Mouse (Mus musculus) naive thymus-derived CD4-positive, alpha-beta T cell, adult 2 months (primary cell): ENCODE measurements around the gene Aicda.

Experiments
- DNase-seq: peaks from one replicate; pipeline ENCODE4 v3.0.0-alpha.2; 2011; ENCODE audit warnings: low read depth

The Aicda gene

DNA sequence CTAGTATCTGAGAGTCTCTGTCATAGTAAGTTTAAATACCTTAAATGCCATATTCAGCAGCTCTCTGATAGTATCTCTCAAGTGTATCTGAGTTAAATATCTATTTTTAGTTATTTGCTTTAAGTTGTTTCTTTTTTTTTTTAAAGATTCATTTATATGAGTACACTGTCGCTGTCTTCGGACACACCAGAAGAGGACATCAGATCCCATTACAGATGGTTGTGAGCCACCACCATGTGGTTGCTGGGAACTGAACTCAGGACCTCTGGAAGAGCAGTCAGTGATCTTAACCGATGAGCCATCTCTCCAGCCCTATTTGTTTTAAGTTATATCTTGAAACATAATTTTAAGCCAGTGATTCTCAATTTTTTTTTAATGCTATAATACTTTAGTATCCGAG, 47.4 kb downstream of the Aicda start:
- DNase-seq = no peak

DNA sequence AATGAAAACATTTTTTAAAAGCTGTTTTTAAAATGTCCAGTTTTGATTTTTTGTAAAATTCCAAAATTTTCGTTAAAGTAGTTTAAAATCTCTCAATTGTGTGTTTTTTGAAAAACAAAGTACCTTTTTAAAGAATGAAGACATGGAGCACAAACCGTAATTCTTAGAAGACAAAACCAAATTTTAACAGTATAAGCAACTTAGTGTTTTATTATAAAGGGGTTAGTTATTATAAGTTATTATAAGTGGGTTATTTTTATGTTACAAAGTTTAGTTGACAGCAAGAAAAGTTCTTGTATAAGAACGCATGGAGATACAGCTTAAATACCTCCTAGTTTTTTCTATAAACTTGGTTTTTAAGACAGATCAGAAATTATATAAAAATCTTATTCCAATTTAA, 48.0 kb downstream of the Aicda start:
- no peak for DNase-seq

DNA sequence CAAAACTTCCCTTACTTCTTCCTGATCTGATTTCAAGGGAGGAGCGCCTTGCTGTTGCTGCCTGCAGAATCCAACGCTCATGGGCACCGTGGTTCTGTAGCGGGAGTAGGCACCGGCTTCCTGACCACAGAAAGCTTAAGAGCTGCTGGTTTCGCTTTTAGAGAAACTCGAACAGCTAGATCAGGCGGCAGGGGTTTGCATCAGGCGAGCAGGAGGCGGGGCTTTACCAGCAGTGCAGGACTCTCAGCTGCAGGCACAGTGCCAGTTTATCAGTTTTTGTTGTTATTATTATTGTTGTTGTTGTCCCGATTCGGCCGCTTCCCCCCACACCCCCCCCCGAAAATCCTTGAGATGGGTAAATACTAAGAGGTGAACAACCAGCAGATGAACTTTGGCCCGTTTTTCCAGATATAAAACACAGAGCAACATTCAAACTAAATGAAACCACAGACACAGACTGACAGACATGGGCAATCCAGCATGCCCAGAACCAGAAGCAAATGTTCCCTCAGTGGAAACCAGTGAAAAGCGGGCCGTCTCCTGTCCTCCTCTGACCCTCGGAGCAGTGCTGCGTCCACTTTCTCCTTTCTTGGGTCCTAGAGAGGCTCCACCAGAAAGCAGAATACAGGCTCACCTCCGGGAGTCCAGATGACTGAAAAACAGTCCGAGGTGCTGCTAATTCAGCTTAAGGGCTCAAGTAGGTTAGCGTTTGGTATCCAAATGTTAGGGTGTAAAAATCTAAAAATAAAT, 48.8 kb downstream of the Aicda start, which contains the start of gene Apobec1:
Gene Apobec1, minus strand, starts transcription at position 203 of the 750 bp plus-strand sequence.
- peak; percentile 88 for DNase-seq

DNA sequence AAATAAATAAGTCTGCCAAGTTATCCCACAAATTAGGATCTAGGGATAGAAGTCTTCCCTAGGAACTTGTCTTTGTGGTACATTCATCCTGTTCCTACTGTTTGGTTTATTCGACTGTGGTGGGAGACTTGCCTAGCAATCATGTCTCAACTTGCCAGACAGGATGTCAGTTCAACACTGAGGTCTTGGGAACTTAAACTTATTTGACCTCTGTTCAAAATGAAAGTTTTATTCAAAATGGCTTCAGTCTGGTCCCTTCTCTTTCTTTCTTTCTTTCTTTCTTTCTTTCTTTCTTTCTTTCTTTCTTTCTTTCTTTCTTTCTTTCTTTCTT, 49.4 kb downstream of the Aicda start:
- no peak for DNase-seq

DNA sequence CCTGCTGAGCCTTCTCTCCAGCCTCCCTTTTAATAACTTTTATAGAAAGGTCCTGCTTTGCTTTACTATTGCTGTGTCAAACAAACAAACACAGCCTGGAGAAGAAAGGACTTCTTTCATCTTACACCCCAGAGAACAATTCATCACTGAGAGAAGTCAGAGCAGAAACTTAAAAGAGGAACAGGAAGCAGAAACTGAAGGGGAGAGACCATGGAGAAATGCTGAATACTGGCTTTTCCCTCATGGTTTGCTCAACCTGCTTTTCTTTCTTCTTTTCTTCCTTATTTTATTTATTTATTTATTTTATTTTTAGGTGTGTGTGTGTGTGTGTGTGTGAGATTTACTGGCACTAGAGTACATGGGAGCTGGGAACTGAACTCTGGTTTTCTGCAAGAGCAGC, 50.7 kb downstream of the Aicda start:
- DNase-seq = no peak

DNA sequence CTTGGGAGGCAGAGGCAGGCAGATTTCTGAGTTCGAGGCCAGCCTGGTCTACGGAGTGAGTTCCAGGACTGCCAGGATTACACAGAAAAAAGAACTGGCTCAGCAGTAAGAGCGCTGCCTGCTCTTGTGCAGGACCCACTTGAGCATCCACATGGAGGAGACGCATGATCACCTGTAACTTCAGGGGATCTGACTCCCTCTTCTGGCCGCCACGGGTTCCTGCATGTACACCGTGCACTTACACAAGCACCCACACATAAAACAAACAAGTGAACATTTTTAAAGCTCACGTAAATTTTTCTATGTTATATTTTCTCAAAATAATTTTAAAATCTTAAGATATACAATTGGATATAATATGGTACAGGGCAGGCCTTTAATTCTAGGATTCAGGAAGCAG, 51.9 kb downstream of the Aicda start:
- peak; percentile 54 for DNase-seq

DNA sequence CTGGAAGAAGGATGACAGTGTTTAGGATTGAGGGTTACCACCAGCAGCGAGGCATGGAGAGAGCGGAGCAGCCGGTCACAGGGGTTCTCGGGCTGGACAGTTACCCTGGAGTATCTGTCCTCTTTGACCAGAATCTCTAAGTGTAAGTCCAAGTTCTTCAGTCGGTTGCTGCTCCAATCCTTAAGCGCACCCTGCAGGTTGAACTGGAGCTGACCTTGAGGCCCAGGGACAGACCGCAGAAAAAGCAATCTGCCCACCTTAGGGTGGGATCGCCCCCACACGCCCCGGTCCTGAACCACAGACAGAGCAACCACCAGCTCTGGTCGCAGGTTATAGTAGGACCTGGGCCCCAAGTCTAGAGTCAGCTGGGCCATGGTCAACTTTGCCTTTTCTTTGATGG, 53.1 kb downstream of the Aicda start:
- DNase-seq = no peak

DNA sequence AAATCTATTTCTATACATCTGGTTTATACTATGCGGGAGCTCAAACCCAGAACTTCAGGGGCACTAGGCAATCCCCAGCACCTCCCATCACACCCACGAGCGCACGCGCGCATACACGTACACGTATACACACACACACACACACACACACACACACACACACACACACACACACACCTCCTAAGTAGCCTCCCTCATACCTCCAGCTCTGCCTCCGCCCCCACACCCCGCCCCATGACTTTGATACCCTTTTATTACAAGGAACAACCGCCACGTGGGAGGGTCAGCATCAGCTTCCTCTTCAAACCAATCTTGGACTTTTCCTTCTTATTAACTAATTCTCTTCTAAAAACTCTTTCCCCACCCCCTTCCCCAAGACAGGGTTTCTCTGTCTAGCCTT, 54.1 kb downstream of the Aicda start:
- DNase-seq = no peak

DNA sequence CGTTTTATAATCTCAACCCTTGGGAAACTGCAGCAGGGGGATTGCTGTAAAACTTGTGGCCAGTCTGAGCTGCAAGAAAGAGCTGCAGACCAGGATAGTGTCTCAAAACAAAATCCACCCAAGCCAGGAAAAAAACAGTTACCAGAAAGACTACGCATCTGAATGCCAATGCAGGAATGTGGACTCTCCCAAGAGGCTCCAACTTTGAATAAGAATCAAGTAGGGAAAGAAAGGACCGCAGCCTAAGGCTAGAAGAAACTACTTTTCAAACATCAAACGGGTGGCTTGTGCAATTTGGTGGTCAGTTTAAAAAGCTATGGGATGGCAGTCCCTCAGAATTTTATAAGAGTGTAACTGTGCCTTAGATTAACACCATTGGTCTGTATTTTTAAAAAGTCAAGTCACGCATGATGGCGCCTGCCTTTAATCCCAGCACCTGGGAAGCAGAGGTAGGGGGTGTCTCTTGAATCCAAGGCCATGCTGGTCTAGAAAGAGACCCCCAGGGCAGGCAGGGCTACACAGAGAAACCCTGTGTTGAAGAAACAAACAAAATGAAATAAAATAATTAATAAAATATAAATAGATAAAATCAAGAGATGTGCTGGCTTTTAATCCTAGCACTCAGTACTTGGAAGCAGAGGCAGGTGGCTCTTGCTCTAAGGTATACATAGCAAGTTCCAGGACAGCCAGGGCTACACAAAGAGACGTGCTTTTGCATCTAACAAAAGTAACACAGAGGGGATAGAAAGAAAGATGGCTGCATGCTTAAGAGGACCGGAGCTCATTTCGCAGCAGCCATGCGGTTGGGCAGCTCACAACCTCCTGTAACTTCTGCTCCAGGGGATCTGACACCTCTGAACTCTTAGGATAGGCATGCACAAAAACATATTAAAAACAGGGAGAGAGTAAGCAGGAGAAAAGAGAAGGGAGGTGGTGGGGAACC, 55.1 kb downstream of the Aicda start:
- DNase-seq = no peak

DNA sequence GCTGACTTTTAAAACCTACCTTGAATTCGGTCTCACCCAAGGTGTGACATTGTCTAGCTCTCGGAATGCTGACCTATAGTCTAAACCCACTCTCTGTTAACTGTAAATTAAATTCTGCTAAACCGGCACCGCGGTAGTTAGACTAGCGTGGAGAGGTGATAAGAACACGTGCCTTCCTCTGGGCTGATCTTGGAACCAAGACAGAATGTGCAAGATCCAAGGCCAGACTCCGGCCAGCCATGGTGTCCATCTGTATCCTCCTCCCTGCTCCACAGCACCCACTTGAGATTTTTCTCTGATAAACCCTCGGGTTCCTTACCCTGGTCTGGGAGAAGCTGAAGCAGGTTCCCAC, 55.8 kb downstream of the Aicda start:
- DNase-seq = no peak

DNA sequence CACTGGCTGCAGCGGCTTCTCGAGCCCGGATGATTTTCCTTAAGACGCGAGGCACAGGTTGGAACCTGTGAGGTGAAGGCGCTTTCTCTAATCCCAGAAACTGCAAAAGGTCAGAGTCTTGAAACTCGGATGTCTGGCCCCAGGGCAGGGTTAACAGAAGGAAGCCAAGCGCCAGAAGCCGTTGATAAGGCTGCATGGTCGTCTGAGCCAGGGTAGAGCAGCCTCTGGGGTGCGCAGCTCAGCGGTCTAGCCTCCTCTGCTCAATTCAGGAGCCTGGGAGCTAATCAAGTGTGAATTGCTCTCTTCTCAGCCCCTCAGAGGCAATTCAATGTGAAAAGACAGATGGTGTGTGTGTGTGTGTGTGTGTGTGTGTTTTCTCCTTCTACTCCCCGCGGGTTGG, 56.2 kb downstream of the Aicda start, which contains the start of gene Gdf3:
Gene Gdf3, minus strand, starts transcription at position 317 of the 400 bp plus-strand sequence.
- no peak for DNase-seq

DNA sequence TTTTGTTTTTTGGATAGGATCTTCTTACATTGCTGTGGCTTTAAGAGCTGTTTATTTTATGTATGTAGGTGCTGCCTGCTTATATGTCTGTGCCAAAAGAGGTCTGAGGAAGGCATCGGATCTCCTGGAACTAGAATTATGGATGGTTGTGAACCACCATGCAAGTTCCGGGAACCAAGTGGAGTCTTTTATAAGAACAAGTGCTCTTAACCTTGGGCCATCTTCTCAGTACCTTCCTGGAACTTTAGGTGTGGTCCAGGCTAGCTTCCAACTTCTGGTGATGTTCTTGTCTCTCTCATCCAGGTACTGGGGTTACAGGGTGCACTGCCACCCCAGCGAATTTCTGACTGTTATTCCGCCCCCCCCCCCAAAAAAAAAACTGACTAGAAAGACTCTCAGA, 58.8 kb downstream of the Aicda start:
- no peak for DNase-seq
